Mouse (Mus musculus) neural tube, embryonic 15.5 days (tissue): ENCODE data around the gene Trhde. TPM values are rescaled to one million over a fixed set of nuclear protein-coding genes. Genes with fewer than 3 reads are reported as not detected.

Experiments
- ATAC-seq: fragments of 200-750 bp; cut with Nextera tagmentation; 2 replicates; pipeline ENCODE4 v1.8.0; 2017; ENCODE audit warnings: mild to moderate bottlenecking, moderate TSS enrichment, moderate library complexity; ENCODE audit not compliant: low FRiP score
- H3K27ac ChIP-seq: fragments of 300-500 bp; sonication (generic); replicated peaks from 2 replicates; pipeline ENCODE4 v1.5.1; 2015; ENCODE audit warnings: mild to moderate bottlenecking, inconsistent platforms
- H3K27me3 ChIP-seq: fragments of 300-500 bp; sonication (generic); replicated peaks from 2 replicates; pipeline ENCODE4 v1.6.1; 2015; ENCODE audit warnings: inconsistent platforms
- H3K36me3 ChIP-seq: fragments of 300-500 bp; sonication (generic); 2 replicates; pipeline ENCODE4 v1.6.1; 2015; ENCODE audit warnings: inconsistent platforms
- H3K4me1 ChIP-seq: fragments of 300-500 bp; sonication (generic); 2 replicates; pipeline ENCODE4 v1.6.1; 2015; ENCODE audit warnings: inconsistent platforms
- H3K4me2 ChIP-seq: fragments of 300-500 bp; sonication (generic); 2 replicates; pipeline ENCODE4 v1.6.1; 2015; ENCODE audit warnings: inconsistent platforms, mild to moderate bottlenecking, moderate library complexity
- H3K4me3 ChIP-seq: fragments of 300-500 bp; sonication (generic); replicated peaks from 2 replicates; pipeline ENCODE4 v1.5.1; 2015; ENCODE audit warnings: mild to moderate bottlenecking, inconsistent platforms
- H3K9ac ChIP-seq: fragments of 300-500 bp; sonication (generic); replicated peaks from 2 replicates; pipeline ENCODE4 v1.6.1; 2015; ENCODE audit warnings: mild to moderate bottlenecking, inconsistent platforms
- H3K9me3 ChIP-seq: fragments of 300-500 bp; sonication (generic); replicated peaks from 2 replicates; pipeline ENCODE4 v1.6.1; 2016; ENCODE audit warnings: inconsistent platforms
- WGBS: fragments of 180-500 bp; shearing (Covaris S2); methylation state at CpG from one replicate; pipeline ENCODE4 v1.1.7; 2015; ENCODE audit warnings: mixed read lengths; 5-methylcytosine and 5-hydroxymethylcytosine counted together
- polyA plus RNA-seq: library from polyadenylated mRNA; unstranded; fragments of >200 nt; fragmentation: Nextera tagmentation; extraction: Ambion mirVana; gene quantifications from 2 replicates; pipeline ENCODE4 v1.2.1, GENCODE M21; 2015

Gene Trhde
- polyA plus RNA-seq, 1 experiment from 2014 or later = 7.6 TPM

GRCm38 (mm10) chr10:114735111-114735510 lies 67.0 kb downstream of the Trhde start:
- WGBS = 86% methylated on average over 2 of the region's 2 CpGs

GRCm38 (mm10) chr10:114725591-114725990 lies 76.5 kb downstream of the Trhde start:
- no peaks in the 10 kb centered on the region for H3K4me1 ChIP-seq
- ATAC-seq = no peak
- no peak overlapping the region for H3K27ac ChIP-seq
- H3K36me3 ChIP-seq = no peaks in the 10 kb centered on the region
- H3K4me2 ChIP-seq = no peak overlapping the region
- H3K4me3 ChIP-seq = no peak overlapping the region
- WGBS = 82% methylated on average over 2 of the region's 2 CpGs
- no peaks in the 10 kb centered on the region for H3K27me3 ChIP-seq
- no peak overlapping the region for H3K9ac ChIP-seq
- H3K9me3 ChIP-seq = no peaks in the 10 kb centered on the region

More at GRCm38 (mm10) chr10:114735111-114735510, 67.0 kb downstream of the Trhde start:
- no peaks in the 10 kb centered on the region for H3K9me3 ChIP-seq
- no peak overlapping the region for H3K9ac ChIP-seq
- ATAC-seq = no peak
- no peaks in the 10 kb centered on the region for H3K36me3 ChIP-seq
- no peak overlapping the region for H3K4me3 ChIP-seq
- H3K27ac ChIP-seq = no peak overlapping the region
- H3K27me3 ChIP-seq = no peaks in the 10 kb centered on the region
- no peak overlapping the region for H3K4me2 ChIP-seq
- H3K4me1 ChIP-seq = no peaks in the 10 kb centered on the region

DNA sequence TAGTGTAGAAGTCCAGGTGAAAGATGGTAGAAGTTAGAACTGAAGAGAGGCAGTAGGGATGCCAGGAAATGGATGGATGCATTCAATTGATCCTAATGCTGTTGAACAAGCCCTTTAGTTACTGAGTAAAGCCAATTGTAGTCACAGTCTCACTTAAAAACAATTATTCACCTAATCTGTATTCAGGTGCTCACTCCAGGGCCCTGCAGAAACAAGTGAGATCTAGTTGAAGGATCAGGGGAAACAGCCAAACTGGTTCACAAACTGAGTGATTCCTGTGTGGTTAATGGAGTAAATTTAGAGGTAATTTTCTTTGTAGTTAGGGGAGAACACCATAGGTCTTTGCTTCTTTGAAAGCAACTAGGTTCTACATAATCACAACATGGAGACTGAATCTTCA lies 100.3 kb downstream of the Trhde start:
- no peak overlapping the region for H3K27ac ChIP-seq
- H3K36me3 ChIP-seq = no peaks in the 10 kb centered on the region
- no peak overlapping the region for H3K4me2 ChIP-seq
- no peak overlapping the region for H3K4me3 ChIP-seq
- no peak for ATAC-seq
- no peaks in the 10 kb centered on the region for H3K27me3 ChIP-seq
- H3K9ac ChIP-seq = no peak overlapping the region
- no peaks in the 10 kb centered on the region for H3K9me3 ChIP-seq
- no peaks in the 10 kb centered on the region for H3K4me1 ChIP-seq

DNA sequence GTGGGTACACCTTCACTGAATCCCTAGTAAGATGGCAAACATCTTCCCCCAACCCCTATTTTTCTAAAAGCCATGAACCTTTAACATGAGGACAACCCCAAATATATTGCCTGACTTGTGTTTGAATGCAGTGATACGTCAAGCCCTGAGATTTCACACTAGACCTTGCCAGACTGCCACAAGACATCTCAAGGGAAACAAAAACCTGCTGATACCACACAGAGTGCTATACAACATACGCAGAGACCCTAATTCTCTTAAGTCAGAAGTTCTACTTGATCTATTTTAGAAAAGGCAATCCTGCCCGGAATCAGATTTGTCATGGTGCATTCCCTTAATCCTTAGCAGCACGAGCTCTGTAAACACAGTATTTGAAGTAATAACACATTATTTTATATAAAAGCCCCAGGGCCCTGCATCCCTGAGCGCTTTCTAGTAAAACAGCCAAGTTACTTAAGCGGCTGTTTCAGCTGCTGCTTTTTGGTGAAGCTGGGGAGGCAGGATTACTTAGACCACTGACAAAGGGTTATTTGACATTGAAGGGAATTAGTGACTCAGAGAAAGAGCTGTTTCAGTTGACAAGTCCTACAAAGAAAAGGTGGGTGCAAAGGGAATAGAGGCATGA lies 130.2 kb downstream of the Trhde start:
- Histone ChIP-seq H3K27me3 (no peaks in the 10 kb centered on the region), H3K27ac (no peak overlapping the region), H3K9me3 (no peaks in the 10 kb centered on the region), H3K4me3 (no peak overlapping the region), H3K4me1 (no peaks in the 10 kb centered on the region), H3K36me3 (no peaks in the 10 kb centered on the region), H3K4me2 (no peak overlapping the region), H3K9ac (no peak overlapping the region)
- ATAC-seq = no peak
- 67% methylated on average over 6 of the region's 6 CpGs for WGBS

- Histone ChIP-seq H3K9me3 (no peaks in the 10 kb centered on the region), H3K27ac (no peak overlapping the region), H3K4me1 (no peaks in the 10 kb centered on the region), H3K36me3 (no peaks in the 10 kb centered on the region), H3K4me3 (no peak overlapping the region), H3K9ac (no peak overlapping the region), H3K27me3 (no peaks in the 10 kb centered on the region), H3K4me2 (no peak overlapping the region)
- WGBS = 88% methylated on average over 3 of the region's 3 CpGs
- ATAC-seq = no peak
Observed at GRCm38 (mm10) chr10:114593046-114593445, 209.1 kb downstream of the Trhde start.

GRCm38 (mm10) chr10:114578926-114579325 lies 223.2 kb downstream of the Trhde start:
- H3K4me2 ChIP-seq = no peak overlapping the region
- H3K4me3 ChIP-seq = no peak overlapping the region
- H3K4me1 ChIP-seq = no peaks in the 10 kb centered on the region
- H3K9ac ChIP-seq = no peak overlapping the region
- no peak overlapping the region for H3K27ac ChIP-seq
- no peak for ATAC-seq
- no peaks in the 10 kb centered on the region for H3K9me3 ChIP-seq
- H3K27me3 ChIP-seq = no peaks in the 10 kb centered on the region
- no peaks in the 10 kb centered on the region for H3K36me3 ChIP-seq
- 81% methylated on average over 2 of the region's 2 CpGs for WGBS

GRCm38 (mm10) chr10:114567891-114568290 lies 234.2 kb downstream of the Trhde start:
- no peak for ATAC-seq
- WGBS = 96% methylated on average over 1 of the region's 1 CpGs
- no peaks in the 10 kb centered on the region for H3K36me3 ChIP-seq
- no peaks in the 10 kb centered on the region for H3K9me3 ChIP-seq
- no peak overlapping the region for H3K4me2 ChIP-seq
- H3K27ac ChIP-seq = no peak overlapping the region
- H3K4me1 ChIP-seq = no peaks in the 10 kb centered on the region
- no peak overlapping the region for H3K4me3 ChIP-seq
- no peaks in the 10 kb centered on the region for H3K27me3 ChIP-seq
- H3K9ac ChIP-seq = no peak overlapping the region

GRCm38 (mm10) chr10:114509186-114509585 lies 292.9 kb downstream of the Trhde start:
- Histone ChIP-seq H3K36me3 (no peaks in the 10 kb centered on the region), H3K4me3 (no peak overlapping the region), H3K4me1 (no peaks in the 10 kb centered on the region), H3K9me3 (no peaks in the 10 kb centered on the region), H3K4me2 (no peak overlapping the region), H3K9ac (no peak overlapping the region), H3K27me3 (no peaks in the 10 kb centered on the region), H3K27ac (no peak overlapping the region)
- no peak for ATAC-seq
- 84% methylated on average over 1 of the region's 1 CpGs for WGBS

DNA sequence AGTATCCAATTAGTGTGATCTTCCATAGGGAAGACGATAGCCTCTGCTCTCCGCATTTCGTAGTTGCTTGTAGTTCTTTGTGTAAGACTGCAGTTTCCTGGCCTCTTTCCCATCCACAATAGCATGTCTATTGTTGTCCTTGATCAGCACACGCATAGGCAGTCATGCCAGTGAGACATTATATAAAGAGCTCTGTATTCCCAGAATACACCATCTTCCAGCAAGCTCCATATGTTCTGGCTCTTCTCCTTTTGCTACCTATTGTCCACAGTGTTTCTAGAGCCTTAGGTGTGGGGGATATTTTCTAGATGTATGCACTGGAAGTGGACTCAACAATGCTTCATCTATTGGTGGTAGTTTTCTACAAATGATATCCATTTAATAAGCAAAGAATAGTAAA lies 313.3 kb downstream of the Trhde start:
- H3K27me3 ChIP-seq = no peaks in the 10 kb centered on the region
- H3K4me1 ChIP-seq = no peaks in the 10 kb centered on the region
- H3K27ac ChIP-seq = no peak overlapping the region
- no peak overlapping the region for H3K4me2 ChIP-seq
- no peak for ATAC-seq
- WGBS = 77% methylated on average over 4 of the region's 4 CpGs
- H3K4me3 ChIP-seq = no peak overlapping the region
- H3K9me3 ChIP-seq = no peaks in the 10 kb centered on the region
- H3K9ac ChIP-seq = no peak overlapping the region
- H3K36me3 ChIP-seq = no peaks in the 10 kb centered on the region

DNA sequence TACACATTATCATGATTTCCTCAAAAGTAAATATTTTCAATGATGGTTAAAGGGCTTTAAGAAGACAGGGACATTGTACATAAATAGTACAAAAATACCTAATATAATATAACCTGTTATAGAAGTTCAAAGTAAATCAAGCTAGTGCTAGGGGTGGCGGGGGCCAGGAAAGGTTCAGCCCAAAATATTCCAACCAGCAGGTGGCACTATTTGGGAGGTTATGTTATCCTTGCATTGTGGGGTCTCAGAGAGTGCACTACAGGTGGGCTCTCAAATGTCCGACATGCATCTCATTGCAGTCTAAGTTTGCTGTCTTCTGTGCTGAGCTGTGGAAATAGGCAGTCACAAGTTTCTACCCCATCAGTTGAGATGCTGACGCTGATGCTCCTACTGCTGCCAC lies 346.5 kb downstream of the Trhde start:
- Histone ChIP-seq H3K9ac (no peak overlapping the region), H3K4me1 (no peaks in the 10 kb centered on the region), H3K27ac (no peak overlapping the region), H3K36me3 (no peaks in the 10 kb centered on the region), H3K27me3 (no peaks in the 10 kb centered on the region), H3K9me3 (no peaks in the 10 kb centered on the region), H3K4me3 (no peak overlapping the region), H3K4me2 (no peak overlapping the region)
- ATAC-seq = no peak
- 87% methylated on average over 3 of the region's 3 CpGs for WGBS

- H3K4me1 ChIP-seq = no peaks in the 10 kb centered on the region
- H3K36me3 ChIP-seq = no peaks in the 10 kb centered on the region
- WGBS = 66% methylated on average over 6 of the region's 6 CpGs
- no peak overlapping the region for H3K27ac ChIP-seq
- no peaks in the 10 kb centered on the region for H3K9me3 ChIP-seq
- H3K4me2 ChIP-seq = no peak overlapping the region
- H3K27me3 ChIP-seq = no peaks in the 10 kb centered on the region
- H3K9ac ChIP-seq = no peak overlapping the region
- H3K4me3 ChIP-seq = no peak overlapping the region
- ATAC-seq = no peak
Observed at GRCm38 (mm10) chr10:114448116-114448515, 354.0 kb downstream of the Trhde start.

- Histone ChIP-seq H3K27me3 (no peaks in the 10 kb centered on the region), H3K9me3 (no peaks in the 10 kb centered on the region), H3K4me3 (no peak overlapping the region), H3K4me1 (no peaks in the 10 kb centered on the region), H3K9ac (no peak overlapping the region), H3K4me2 (no peak overlapping the region), H3K27ac (no peak overlapping the region), H3K36me3 (no peaks in the 10 kb centered on the region)
- WGBS = 59% methylated on average over 3 of the region's 3 CpGs
- ATAC-seq = no peak
Observed at GRCm38 (mm10) chr10:114418956-114419530, 383.1 kb downstream of the Trhde start.
